Mouse (Mus musculus) brown adipose tissue, adult 24 weeks (tissue): ENCODE measurements at regions not wholly inside any gene's neighbourhood (a gene's known extent, or its start where the extent isn't known, plus 50 kb on each side); places are given as distances from the start of the nearest gene placed in this dataset.

ENCODE experiments used
- H3K27ac ChIP-seq: fragments of 200-500 bp; replicated peaks from 2 replicates; pipeline ENCODE4 v1.5.1; 2012; ENCODE audit warnings: low read depth, mild to moderate bottlenecking, low read length
- H3K4me1 ChIP-seq: fragments of 200-500 bp; 2 replicates; pipeline ENCODE4 v1.6.1; 2012; ENCODE audit warnings: low read length, mixed read lengths; ENCODE audit not compliant: control insufficient read depth, insufficient read depth, insufficient read length
- H3K4me3 ChIP-seq: fragments of 200-500 bp; 2 replicates; pipeline ENCODE4 v1.5.1; 2012; ENCODE audit warnings: low read depth, mild to moderate bottlenecking, low read length, moderate library complexity; ENCODE audit not compliant: insufficient read depth

- H3K27ac ChIP-seq, result no peak overlapping the region
- H3K4me1 ChIP-seq, result peaks cover 8% of the 10 kb centered on the region; the same call in 1 of the 2 replicates
- no peak overlapping the region for H3K4me3 ChIP-seq
These were observed 637.7 kb upstream of the Nrp1 start for GRCm38 (mm10) chr8:127720593-127721290.

DNA sequence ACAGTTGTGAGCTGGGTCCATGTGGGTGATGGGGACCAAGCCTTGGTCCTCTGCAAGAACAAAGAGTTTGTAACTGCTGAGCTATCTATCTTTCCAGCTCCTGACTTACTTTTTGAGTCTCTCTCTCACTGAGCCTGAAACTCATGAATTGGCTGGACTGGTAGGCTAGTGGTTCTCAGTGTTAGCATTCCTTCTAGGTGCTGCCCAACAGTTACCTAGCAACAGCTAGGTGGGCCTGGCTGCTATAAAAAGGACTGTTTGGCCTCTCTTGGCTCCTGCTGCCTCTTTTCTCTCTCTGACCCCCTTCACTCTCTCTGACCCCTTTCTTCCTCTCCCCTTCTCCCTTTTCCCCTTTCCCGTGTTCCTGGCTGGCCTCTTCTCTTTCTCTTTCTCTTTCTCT, 636.8 kb upstream of the Nrp1 start:
- Histone ChIP-seq H3K4me1 (peaks cover 8% of the 10 kb centered on the region; the same call in 1 of the 2 replicates), H3K4me3 (no peak overlapping the region), H3K27ac (no peak overlapping the region)

- Histone ChIP-seq H3K27ac (no peak overlapping the region), H3K4me3 (no peak overlapping the region), H3K4me1 (peaks cover 6% of the 10 kb centered on the region; the same call in 1 of the 2 replicates)
These were observed 624.3 kb upstream of the Nrp1 start for GRCm38 (mm10) chr8:127734059-127734458.

GRCm38 (mm10) chr8:127742236-127742635, 616.2 kb upstream of the Nrp1 start:
- Histone ChIP-seq H3K27ac (no peak overlapping the region), H3K4me1 (no peaks in the 10 kb centered on the region), H3K4me3 (no peak overlapping the region)

DNA sequence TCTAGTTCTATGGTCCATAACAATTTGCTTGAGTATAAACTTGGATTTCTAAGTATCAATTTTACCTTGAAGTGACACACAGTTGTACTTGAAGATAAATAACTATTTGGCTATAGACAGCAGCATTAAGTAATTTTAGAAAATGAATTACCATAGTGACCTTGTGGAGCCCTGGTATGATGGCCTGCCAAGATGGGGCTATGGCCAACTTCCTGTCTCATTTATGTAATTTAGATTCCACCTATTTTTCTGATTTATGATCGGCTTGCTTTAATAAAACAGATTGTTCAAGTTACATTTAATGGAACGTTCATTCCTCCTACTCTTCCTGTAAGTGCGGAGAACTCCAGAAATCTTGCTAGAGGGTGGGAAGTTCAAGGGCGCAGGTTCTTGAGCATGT, 613.2 kb upstream of the Nrp1 start:
- Histone ChIP-seq H3K4me3 (no peak overlapping the region), H3K27ac (peak overlapping the region; percentile 47; the same call in 1 of the 2 replicates), H3K4me1 (no peaks in the 10 kb centered on the region)

DNA sequence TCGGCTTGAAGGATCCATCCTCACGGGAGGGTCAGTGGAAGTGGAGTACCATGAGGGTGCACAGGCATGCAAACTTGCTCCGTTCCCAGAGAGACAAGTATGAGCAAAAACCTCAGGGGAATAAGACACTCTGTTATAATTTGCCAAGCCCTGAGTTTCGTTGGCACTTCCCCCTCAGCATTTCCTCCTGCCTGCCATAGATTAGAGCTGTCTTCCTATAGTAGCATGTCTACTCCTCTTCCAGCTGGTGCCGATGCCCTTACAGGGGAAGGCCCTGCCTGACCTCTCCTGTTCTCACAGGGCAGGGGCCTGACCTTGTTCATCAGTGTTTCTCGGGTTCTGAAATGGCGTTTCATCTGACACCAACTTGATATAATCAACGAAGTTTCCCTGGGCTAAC, 611.9 kb upstream of the Nrp1 start:
- no peaks in the 10 kb centered on the region for H3K4me1 ChIP-seq
- H3K27ac ChIP-seq, result no peak overlapping the region
- H3K4me3 ChIP-seq, result no peak overlapping the region

DNA sequence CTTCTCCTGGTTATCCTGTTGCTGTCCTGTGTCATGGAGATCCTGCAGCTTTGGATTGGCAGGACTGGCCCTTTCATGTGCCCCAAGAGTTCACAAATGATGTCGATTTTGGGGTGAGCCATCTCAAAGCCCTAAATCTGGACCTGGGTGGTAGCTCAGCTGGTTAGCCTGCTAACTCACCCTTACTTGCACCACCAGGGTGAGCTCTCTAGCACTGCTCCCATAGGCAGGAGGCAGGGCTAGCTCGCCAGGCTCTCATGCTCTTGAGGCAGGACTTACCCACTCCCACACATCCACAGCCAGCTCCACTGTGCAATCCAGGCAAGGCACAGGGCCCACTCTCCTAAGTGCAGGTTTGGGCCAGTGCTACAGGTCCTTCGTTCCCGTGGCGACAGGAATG, 605.5 kb upstream of the Nrp1 start:
- no peak overlapping the region for H3K4me3 ChIP-seq
- H3K4me1 ChIP-seq, result 0 out of 2 replicates have a peak, but pooled peaks cover 3% of the 10 kb centered on the region
- H3K27ac ChIP-seq, result no peak overlapping the region

DNA sequence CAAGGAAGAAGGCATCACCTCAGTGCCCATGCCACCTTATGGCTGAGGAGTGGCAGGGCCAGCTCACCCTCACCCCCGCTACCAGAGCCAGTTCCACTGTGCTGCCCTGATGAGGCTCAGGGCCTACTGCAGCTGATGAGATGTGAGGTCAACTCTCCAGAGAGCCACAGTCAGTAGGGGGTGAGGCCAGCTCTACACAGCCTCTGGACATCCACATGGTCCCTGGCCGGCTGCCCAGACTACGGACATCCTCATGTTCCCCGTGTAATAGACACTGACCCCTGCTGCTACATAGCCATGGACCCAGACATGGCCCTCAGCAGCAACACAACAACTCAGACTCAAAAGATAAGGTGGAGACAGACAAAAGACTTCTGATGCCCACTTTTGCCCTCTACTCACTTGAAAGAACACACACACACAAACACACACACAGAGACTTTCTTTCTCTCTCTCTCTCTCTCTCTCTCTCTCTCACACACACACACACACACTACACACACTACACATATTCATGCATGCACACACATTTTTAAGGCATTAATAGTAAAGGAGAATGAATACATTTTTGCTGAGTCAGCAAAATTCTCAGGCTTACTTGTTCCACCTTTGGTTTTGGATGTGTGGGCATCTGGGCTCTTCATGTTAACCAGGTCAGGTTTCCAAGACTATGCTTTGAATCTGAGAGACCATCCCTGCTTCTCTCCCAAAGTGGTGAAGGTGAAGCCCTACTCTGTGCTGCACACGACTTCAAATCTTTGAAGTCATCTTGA, 604.4 kb upstream of the Nrp1 start:
- Histone ChIP-seq H3K4me3 (no peak overlapping the region), H3K4me1 (0 out of 2 replicates have a peak, but pooled peaks cover 3% of the 10 kb centered on the region), H3K27ac (no peak overlapping the region)

DNA sequence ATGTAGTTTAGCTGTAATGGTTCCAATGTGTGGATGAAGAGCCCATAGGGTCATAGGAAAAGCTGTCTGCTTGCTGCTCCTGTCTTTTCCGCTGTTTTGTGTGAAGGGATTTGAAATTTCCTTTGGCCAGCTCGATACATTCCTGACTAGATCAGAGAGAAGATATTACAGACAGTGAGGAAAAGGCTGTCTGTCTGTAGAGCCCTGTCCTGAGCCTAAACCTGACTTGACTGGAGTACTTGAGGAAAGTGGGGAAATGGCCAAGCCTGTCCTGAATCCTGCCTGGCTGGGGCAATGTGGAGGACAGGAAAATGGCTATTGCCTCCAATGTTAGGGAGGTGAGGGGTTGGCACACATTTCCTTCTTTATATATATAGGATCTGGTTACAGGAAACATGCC, 601.0 kb upstream of the Nrp1 start:
- H3K27ac ChIP-seq, result no peak overlapping the region
- H3K4me3 ChIP-seq, result no peak overlapping the region
- H3K4me1 ChIP-seq, result 0 out of 2 replicates have a peak, but pooled peaks cover 3% of the 10 kb centered on the region

DNA sequence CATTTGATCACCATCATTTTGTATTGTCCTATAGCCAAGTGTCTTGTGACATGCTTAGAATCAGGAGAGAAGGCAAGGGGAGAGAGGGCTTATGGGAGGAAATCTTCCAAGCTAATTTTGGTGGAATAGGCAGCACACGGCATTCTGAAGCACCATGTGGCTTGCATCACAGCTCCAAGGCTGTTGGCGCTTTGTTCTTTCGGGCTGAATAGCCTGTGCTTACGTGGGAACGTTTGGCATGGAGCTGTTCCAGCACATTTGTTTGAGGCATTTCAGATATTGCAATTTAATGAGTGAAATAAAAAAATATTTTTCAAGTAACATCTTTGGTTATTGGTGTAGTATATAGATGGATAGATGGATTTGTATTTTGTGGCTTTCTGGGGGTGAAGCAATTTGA, 598.5 kb upstream of the Nrp1 start:
- H3K4me3 ChIP-seq, result no peak overlapping the region
- no peak overlapping the region for H3K27ac ChIP-seq
- H3K4me1 ChIP-seq, result no peaks in the 10 kb centered on the region

DNA sequence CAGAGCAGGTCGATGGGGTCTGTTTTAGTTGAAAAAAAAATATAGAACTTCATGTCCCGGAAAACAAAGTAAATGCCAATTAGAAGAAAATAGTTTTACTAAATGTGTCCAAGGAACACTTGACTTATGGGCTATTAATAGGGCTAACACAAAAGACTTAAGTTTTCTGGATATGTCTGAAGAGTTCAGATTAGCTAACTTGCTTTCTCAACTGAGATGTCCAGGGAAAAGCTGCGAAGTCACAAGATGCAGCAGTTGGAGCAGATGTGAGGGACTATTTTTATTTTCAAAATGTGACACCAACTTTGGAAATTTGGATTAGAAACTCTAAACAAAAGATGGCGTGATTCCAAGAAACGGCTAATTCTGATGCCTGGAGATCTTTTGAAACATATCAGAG, 593.2 kb upstream of the Nrp1 start:
- Histone ChIP-seq H3K4me1 (no peaks in the 10 kb centered on the region), H3K27ac (no peak overlapping the region), H3K4me3 (no peak overlapping the region)

GRCm38 (mm10) chr8:127768311-127768710, 590.1 kb upstream of the Nrp1 start:
- no peak overlapping the region for H3K27ac ChIP-seq
- H3K4me1 ChIP-seq, result no peaks in the 10 kb centered on the region
- H3K4me3 ChIP-seq, result no peak overlapping the region

DNA sequence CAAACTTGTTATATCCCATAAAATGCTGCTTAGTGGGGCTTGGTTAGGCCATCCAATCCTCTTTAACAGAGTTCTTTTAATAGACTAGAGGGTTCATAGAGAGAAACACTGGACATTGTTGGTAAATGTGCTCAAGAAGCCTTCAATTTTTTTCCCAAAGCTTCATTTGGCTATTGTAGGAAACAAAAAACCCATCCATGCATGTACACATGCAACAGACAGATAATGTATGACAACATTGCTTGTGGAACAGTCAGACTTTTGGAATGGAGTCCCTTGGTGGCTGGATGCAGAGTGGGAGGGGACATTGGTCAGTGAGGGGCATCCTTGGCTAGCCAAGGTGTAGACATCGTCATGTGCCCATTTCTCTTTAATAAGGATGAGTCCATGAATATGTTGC, 588.8 kb upstream of the Nrp1 start:
- Histone ChIP-seq H3K27ac (no peak overlapping the region), H3K4me1 (0 out of 2 replicates have a peak, but pooled peaks cover 3% of the 10 kb centered on the region), H3K4me3 (no peak overlapping the region)

DNA sequence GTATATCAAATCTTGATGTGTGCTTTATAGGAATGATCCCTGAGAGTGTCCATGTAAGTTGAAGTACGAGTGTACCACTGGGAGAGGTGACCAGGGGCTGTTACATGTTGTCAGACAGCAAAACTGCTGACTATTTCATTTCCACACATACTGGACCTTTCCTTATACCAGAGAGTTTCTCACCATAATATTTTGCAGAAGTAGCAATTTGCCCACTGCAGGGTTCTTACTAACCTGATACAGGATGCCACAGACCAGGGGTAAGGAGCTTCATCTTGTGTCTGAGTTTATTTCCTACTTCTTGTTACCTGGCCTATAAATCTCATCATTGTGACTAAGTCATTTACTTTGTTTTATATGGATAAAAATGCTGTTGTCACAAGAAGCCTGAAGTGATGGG, 586.6 kb upstream of the Nrp1 start:
- H3K4me1 ChIP-seq, result peaks cover 5% of the 10 kb centered on the region; the same call in 1 of the 2 replicates
- H3K4me3 ChIP-seq, result no peak overlapping the region
- H3K27ac ChIP-seq, result no peak overlapping the region

DNA sequence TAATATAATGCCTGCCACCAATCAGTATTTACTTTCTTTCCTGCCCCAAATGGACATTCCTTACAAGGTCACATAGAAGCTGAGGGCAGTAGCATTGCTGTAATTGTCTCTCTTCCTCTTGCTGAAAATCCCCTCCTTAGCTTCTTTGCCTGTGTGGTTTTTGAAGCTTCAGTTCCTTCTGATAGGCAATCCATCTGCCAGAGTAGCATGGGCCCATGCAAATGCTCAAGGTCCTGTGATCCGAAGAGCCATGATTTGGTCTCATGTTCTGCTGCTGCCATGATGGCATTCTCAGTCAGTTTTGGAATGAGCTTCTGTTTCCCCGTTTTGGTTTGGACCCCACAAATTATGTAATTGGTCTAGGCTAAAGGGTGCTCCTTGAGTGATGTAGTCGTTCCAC, 586.0 kb upstream of the Nrp1 start:
- Histone ChIP-seq H3K27ac (no peak overlapping the region), H3K4me3 (no peak overlapping the region), H3K4me1 (peaks cover 5% of the 10 kb centered on the region; the same call in 1 of the 2 replicates)

DNA sequence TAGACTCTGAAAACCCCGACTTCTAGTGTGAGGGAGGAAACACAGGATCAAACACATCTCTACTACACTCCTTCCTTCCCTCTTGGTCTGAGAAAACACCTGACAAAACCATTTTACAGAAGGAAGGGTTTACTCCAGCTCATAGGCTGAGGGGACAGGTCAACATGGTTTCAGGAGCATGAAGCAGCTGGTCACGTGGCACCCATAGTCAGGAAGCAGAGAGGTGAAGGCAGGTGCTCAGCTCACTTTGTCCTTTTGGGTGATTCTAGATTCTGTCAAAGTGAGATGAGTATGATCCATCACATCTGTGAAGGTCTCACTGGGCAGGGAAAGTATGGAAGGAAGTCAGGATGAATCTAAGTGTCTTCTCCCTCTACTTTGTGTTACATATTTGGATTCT, 585.5 kb upstream of the Nrp1 start:
- H3K27ac ChIP-seq, result no peak overlapping the region
- no peak overlapping the region for H3K4me3 ChIP-seq
- H3K4me1 ChIP-seq, result peaks cover 5% of the 10 kb centered on the region; the same call in 1 of the 2 replicates
